Mouse (Mus musculus) adipocyte (in vitro differentiated cells): ENCODE results near the gene Gm6309.
"Not testable (repeated sequence)": the region's sequence is repeated elsewhere in the genome, so short reads cannot be mapped to it uniquely, and the experiment has no call there.

Source experiments
- DNase-seq: peaks from one replicate; pipeline ENCODE4 v3.0.0-alpha.2; 2016; ENCODE audit warnings: low spot score

Gm6309 gene

GRCm38 (mm10) chr5:146170621-146171020, at the start of gene Gm6309:
Gm6309 (minus strand) TSS chr5:146170721.
- not testable (repeated sequence) for DNase-seq

- DNase-seq: no peak
These were observed 35.0 kb upstream of the Gm6309 start for GRCm38 (mm10) chr5:146205537-146205936.

- DNase-seq: no peak
These were observed 33.4 kb upstream of the Gm6309 start for GRCm38 (mm10) chr5:146203921-146204320.

GRCm38 (mm10) chr5:146200580-146200979, 30.1 kb upstream of the Gm6309 start:
- no peak for DNase-seq

GRCm38 (mm10) chr5:146199540-146199939, 29.0 kb upstream of the Gm6309 start:
- DNase-seq: no peak

- no peak for DNase-seq
These were observed 28.6 kb upstream of the Gm6309 start for GRCm38 (mm10) chr5:146199073-146199472.

- no peak for DNase-seq
These were observed 22.8 kb upstream of the Gm6309 start for GRCm38 (mm10) chr5:146193360-146193759.

GRCm38 (mm10) chr5:146190501-146191269, 20.2 kb upstream of the Gm6309 start:
- no peak for DNase-seq

- DNase-seq: no peak
These were observed 19.6 kb upstream of the Gm6309 start for GRCm38 (mm10) chr5:146190093-146190492.

GRCm38 (mm10) chr5:146188712-146189111, 18.2 kb upstream of the Gm6309 start:
- DNase-seq: peak; percentile 37

- DNase-seq: no peak
These were observed 17.6 kb upstream of the Gm6309 start for GRCm38 (mm10) chr5:146188144-146188543.

- not testable (repeated sequence) for DNase-seq
These were observed 16.9 kb upstream of the Gm6309 start for GRCm38 (mm10) chr5:146187441-146187840.

GRCm38 (mm10) chr5:146185204-146185603, 14.7 kb upstream of the Gm6309 start, which contains the start of gene 1700001J03Rik:
1700001J03Rik (minus strand) TSS chr5:146185304.
- not testable (repeated sequence) for DNase-seq

GRCm38 (mm10) chr5:146172744-146173143, 2.2 kb upstream of the Gm6309 start:
- DNase-seq: not testable (repeated sequence)

- not testable (repeated sequence) for DNase-seq
These were observed 10.1 kb downstream of the Gm6309 start, which contains the start of gene Gm5565 for GRCm38 (mm10) chr5:146160439-146160838. Gm5565 (minus strand) TSS chr5:146160539.

GRCm38 (mm10) chr5:146158326-146158725, 12.2 kb downstream of the Gm6309 start:
- DNase-seq: not testable (repeated sequence)

GRCm38 (mm10) chr5:146150454-146150853, 20.1 kb downstream of the Gm6309 start:
- no peak for DNase-seq

- no peak for DNase-seq
These were observed 22.6 kb downstream of the Gm6309 start for GRCm38 (mm10) chr5:146147903-146148302.
